Mouse (Mus musculus) thymus, adult 2 months (tissue): ENCODE results near the gene Gm13420.

Source experiments
- CTCF ChIP-seq: fragments of 200-500 bp; IDR thresholded peaks from 2 replicates; pipeline ENCODE4 v1.5.1; 2012; ENCODE audit warnings: mild to moderate bottlenecking, control low read depth, low read length, moderate library complexity, borderline replicate concordance; ENCODE audit not compliant: control insufficient read depth, poor library complexity, insufficient read depth; ENCODE audit errors: extremely low read depth
- POLR2A ChIP-seq: fragments of 200-500 bp; IDR thresholded peaks from 2 replicates; pipeline ENCODE4 v1.6.1; 2012; ENCODE audit warnings: mild to moderate bottlenecking, low read length, control low read depth, moderate library complexity; ENCODE audit not compliant: control insufficient read depth, poor library complexity, insufficient read depth; ENCODE audit errors: extremely low read depth

DNA sequence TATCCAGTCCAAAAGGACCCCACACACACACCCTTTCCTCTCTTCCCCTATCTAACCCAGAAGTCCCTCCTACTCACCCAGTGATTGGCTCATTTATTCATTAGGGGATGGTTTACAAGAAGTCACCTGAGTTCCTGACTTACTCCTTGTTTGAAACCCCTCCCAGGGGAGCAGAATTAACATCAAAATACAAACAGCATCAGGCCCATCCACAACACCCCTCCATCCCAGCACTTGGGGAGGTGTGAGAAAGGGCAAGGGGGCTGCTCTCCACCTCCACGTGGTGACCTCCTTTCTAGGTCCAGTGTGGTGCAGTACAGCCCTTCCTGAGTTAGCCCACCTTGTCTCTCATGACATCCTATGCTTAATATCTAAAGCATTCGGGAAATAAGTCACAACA is 22.0 kb downstream of the Gm13420 start:
- TF ChIP-seq POLR2A (no peak), CTCF (no peak)
